Mouse (Mus musculus) adrenal gland, adult (tissue): ENCODE data around the gene Tas1r1.
A peak's percentile ranks its signal among the peaks of the same experiment; 100 is the strongest.

ENCODE experiments used
- DNase-seq, 2 experiments: peaks; one replicate each; pipeline ENCODE4 v3.0.0; 2022 to 2023; ENCODE audit warnings: low spot score in 1 of 2; ENCODE audit not compliant: inconsistent age in 2 of 2

Tas1r1 gene

GRCm38 (mm10) chr4:152038225-152038984, at the start of gene Tas1r1:
TSS of gene Tas1r1 (minus strand) at chr4:152038568.
- no peak for DNase-seq

DNA sequence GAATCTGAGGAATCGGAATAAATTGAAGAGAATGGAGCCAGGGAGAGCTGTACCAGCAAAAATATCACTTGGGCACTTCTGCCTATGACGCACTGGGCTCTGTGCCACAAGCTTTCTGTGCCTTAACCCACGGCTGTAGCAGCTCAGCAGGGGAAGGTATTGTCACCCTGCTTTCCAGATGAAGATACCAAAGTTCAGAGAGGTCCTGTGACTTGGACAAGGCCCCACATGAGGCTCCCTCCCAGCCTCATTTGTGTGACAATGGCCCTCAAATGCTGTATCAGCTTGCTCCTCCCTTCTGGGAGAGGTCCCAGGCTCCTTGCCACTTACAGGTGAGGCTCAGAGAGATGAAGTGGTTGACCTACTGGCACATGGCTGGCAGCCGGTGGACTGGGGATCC, 49.8 kb upstream of the Tas1r1 start:
- DNase-seq: peak in 1 of 2 experiments; percentile 51

DNA sequence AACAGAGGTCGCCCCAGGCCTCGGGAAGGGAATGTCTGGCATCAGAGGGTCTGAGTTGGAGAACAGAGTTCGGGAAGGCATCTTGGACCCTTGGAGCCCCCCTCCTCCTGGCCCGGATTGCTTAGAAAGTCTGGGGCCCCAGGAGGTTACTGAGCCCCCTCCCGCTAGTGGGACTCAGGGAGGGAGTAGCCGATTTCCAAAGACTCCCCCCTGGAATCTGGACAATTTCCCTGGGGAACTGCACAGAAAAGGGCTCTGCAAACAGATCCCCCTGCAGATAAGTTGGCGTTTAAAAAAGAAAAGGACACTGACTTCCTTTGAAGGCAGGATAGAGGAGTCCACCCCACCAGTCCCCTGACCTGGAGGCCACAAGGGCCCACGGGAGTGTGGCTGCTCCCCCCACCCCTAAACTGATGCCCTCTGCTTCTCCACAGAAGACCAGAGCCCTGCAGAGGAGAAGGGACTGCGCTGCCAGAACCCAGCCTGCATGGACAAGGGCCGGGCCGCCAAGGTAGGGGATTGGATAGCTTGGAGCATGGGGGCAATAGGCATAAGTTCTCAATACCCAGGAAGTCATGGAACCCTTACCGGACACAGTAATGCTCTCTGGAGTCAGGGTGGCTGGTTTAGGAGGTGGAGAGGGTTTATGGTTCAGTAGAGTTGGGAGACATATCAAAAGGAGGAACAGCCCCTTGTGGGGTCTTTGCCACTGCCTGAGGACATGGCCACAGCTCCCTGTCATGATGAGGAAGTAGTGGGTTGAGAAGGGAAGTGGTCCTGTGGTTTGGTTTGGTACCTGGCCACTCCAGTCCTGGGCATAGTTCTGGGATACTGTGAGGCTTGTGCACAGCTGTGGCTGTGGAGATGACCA, 49.1 kb upstream of the Tas1r1 start:
- DNase-seq: peak in 1 of 2 experiments; percentile 52

- peak; percentile 81 to 91 for DNase-seq
These were observed 48.3 kb upstream of the Tas1r1 start for GRCm38 (mm10) chr4:152086505-152087210.

DNA sequence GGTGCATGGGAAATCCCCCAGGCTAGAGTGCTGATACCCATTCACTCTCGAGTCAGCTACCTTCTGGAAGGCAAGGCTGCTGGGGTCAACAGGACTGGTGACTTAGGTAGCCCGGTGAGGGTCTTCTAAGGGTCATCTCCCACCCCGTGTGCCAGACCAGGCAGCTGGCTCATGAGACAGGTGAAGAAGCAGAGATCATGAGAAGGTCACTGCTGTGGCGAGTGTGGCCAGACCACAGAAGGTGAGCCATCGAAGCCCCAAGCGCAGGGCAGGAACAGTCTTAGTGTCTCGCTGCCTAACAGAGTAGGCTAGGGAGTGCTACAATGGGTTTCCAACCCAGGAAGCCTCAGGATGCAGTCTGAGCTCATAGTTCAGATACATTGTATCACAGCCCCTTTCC, 46.2 kb upstream of the Tas1r1 start:
- no peak for DNase-seq

DNA sequence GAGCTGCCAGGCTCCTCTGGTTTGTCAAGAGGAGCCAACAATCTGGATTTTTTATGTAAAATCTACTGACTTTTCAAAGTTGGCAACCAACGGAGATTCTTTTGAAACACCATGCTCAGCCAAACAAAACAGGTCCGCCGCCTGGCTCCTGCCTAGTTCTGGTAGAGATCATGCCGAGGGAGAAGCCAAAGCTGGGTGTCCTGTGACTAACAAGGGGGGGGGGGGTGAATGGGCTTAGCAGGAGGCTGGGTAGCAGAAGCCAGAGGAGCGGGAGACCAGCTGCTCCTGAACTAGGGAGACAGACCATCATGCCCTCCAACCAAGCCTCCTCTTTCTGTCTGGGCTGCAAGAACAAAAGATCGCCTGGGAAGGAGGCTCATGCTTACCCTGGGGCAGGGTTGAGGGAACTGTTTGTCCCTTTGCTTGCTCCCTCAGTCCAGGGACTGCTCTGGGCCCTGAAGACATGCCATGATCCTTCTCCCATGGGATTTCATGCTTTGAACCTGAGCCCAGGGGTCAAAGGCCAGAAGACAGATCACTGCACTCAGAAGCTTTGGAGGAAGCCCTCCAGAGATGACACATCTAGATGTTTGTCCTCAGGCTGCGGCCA, 45.3 kb upstream of the Tas1r1 start:
- DNase-seq: peak in 1 of 2 experiments; percentile 43

DNA sequence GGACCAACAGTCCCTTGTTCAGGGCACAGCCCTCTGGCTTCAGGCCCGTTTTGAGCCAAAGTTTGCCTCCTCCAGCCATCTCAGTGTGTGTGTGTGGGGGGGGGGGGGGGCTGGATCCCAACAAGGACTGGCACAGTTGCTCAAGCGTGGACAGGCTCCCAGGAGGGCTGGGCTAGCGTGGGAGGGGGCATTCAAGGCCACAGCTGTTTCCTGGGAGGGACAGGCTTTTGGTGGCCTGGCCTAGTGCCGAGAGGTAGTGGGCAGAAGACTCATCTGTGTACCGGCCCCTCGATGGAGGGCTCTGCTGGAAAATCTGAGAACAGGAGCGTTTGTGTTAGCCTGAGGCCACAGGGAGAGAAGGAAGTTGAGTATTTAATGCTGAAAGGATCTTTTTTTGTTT, 41.6 kb upstream of the Tas1r1 start:
- DNase-seq: no peak

GRCm38 (mm10) chr4:152079261-152079660, 40.9 kb upstream of the Tas1r1 start:
- no peak for DNase-seq

- no peak for DNase-seq
These were observed 39.8 kb upstream of the Tas1r1 start for GRCm38 (mm10) chr4:152078105-152078530.

GRCm38 (mm10) chr4:152077191-152077590, 38.8 kb upstream of the Tas1r1 start:
- DNase-seq: no peak

GRCm38 (mm10) chr4:152074548-152074947, 36.2 kb upstream of the Tas1r1 start:
- DNase-seq: no peak

DNA sequence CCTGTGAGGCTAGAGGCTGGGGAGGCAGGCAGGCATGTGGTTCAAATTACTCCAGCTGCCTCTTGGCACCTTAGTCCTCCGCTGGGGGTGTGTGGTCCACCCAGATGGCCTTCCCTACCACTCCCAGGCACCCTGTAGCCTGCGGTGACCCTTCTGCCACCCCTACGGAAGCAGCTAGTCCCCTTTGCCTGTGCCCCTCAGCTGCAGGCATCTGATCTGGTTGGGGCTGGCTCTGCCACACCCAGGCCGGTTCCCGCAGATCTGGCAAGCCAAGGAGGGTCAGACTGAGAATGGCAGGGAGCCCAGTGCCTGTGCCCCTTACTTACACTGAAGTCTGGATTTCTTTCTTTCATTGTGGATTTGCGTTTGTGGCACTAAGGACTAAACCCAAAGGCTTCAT, 35.3 kb upstream of the Tas1r1 start:
- no peak for DNase-seq

DNA sequence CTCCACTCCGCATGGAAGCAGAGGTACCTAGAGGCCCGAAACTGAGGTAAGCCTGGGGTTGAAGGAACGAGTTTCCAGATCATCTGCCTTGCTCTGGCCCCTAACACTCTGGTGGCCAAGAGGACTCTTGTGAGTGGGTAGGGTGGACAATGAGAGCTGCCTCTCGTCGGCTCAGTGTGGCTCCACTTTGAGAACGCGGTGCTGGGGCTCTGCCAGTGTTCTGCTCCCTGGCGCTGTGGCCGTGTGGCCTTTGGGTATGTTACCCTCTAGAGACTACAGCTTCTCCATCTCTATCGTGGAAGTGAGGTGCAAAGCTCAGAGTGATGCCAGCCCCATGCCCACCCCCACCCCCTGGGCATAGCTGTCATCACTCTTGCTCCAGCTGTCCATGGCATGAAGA, 34.3 kb upstream of the Tas1r1 start:
- DNase-seq: no peak

- peak; percentile 59 to 86 for DNase-seq
These were observed 33.8 kb upstream of the Tas1r1 start, which contains the start of gene Plekhg5 for GRCm38 (mm10) chr4:152072121-152072601. TSS of gene Plekhg5 (plus strand) at chr4:152072498.

DNA sequence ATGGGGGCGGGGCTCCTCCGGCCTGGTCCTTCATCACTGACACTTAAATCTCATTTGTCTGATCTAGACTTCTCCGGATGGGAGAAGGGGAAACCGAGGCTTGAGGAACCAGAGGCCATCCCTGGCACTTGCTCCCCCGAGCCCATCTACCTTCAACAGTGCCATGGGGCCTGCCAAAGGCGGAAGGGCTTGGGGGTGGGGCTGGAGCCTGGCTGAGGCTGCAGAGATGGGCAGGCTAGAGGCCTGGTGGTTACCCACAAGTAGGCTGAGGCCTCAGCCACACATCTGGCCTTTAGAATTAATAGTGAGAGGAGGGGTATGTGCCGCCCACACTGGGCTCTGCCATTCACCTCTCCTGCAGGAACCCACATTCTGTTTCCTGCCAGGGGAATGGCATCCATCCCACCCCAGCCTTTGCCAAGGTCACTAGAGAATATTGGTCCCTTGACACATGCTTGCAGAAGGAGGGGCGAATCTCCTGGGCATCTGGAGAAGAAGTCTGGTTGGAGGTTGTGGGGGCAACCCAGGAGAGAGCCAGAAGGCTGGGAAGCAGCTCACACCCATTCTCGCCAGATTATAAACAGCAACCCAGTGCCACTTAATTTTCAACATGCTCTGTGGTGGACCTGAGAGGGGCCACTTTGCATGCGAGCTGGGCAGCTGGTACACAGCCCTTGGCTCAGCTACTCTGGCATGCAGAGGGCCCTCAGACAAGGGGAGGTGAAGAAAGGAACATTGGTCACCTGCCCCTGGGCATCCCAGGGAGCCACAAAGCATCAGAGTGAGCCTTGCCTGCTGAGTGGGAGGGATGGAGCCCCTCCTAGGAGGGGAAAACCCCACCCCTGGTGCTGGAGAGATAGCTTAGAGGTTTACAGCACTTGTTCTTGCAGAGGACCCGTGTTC, 32.4 kb upstream of the Tas1r1 start:
- no peak for DNase-seq

- no peak for DNase-seq
These were observed 30.9 kb upstream of the Tas1r1 start for GRCm38 (mm10) chr4:152069245-152069644.

DNA sequence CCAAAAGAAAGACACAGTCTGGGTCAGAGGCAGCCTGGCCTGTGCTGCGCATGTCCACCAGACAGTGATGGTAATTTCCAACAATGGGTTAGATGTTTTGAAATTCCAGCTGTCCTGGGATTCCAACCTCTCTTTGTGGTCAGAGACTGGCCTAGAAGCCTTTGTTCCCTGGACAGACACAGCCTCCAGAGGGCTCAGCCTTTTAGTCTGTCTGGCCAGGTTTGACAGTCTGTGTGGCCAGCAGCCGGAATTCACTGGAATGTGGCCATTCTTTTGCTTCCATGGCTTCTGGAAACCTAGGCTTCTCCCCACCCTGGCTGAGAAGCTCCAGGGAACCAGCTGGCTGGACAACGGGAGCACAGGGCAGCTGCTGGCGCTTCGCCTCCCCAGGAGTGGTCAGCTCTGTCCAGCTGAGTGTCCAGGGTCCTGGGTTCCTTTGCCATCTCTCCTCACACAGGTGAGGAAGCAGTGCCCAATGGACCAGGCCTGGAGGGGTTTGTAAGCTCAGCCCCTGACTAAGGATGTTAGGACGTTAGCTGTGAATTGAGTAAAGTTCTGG, 29.9 kb upstream of the Tas1r1 start:
- no peak for DNase-seq

DNA sequence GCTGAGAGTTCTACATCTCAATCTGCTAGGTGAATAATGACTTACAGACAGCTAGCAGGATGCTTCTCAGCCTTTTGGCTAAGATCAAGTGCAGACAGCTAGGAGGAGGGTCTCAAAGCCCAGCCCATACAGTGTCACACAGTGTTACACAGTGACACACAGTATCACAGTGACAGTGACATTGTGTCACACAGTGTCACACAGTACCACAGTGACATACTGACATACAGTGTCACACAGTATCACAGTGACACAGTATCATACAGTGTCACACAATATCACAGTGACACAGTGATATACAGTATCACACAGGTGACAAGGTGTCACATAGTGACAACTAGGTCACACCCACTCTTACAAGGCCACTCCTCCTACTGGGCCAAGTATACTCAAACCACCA, 28.9 kb upstream of the Tas1r1 start:
- no peak for DNase-seq

DNA sequence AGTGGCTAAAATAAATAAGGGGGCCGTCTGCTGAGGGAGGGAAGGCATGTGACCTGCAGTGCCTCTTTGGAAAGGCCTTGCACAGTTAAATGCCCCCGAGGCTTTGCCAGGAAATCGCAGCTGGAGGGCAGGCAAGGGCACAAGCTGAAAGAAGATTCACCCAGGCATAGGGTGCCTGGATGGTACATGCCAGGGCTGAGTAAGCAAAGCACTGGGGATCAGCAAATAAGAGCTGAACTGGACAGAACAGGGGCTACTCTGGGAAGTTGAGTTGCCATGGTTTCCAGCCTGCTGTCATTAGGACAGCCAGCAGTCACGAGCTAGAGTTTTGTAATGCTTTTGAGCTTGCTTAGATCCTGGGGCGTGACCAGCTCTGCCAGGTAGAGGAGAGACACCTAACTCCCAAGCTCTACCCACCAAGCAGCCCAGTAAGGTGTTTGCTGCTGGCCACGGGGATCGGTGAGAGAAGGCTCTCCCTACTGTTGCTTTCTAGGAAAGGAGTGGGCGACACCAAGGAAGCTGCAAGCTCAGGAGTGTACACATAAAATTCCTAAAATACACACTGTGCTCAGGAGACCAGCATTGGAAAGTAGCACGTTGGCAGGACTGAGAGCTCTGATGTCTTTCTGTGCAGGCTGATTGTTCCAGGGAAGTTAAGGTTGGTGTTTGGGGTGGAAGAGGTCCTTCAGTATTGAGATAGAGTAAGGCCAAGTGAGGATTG, 24.2 kb upstream of the Tas1r1 start:
- DNase-seq: peak in 1 of 2 experiments; percentile 54
